ENCODE assay signal across 8 mouse cellular contexts in the genomic region with DNA sequence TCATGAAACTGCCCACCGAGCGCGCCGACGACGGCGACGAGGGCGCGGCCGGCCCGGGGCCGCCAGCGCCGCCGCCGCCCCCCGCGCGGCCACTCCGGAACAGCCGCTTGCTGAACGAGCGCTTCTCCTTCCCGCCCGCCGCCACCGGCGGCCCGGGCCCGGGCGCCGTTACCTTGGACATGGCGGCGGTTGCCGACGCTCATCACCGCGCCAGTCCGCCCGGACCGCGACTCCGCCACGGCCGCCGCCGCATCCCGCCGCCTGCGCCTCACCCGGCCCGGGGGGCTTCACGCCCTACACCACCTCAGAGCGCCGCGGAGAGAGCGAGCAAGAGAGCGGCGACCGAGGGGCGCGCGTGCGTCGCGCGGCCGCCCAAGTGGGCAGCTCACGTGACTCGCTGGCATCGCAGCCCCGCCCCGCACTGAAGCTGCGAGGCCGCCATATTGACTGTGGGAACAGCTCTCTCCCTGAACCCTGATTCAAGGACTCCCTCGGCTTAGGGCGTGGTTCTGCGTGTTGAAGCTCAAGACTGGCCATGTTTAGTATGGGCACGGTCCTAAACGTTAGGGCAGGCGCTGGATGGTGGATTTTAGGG. TPM values are rescaled to one million over a fixed set of nuclear protein-coding genes. Genes with fewer than 3 reads are reported as not detected.
DNase-seq lines count a peak whose midpoint lies in the region; ATAC-seq lines count a peak whose summit lies in the region.

A gene (minus strand): TSS at position 181 of the 595 bp plus-strand sequence.

- H3K9me3 ChIP-seq in heart, embryonic 10.5 days = no peaks in the 10 kb centered on the region
- no peaks in the 10 kb centered on the region for H3K9me3 ChIP-seq in kidney, embryonic 15.5 days (replicated peaks)

- H3K4me1 ChIP-seq in heart, embryonic 10.5 days = peaks cover 34% of the 10 kb centered on the region
- peaks cover 25% of the 10 kb centered on the region for H3K4me1 ChIP-seq in kidney, embryonic 15.5 days

- H3K36me3 ChIP-seq in heart, embryonic 10.5 days = no peaks in the 10 kb centered on the region
- H3K36me3 ChIP-seq in kidney, embryonic 15.5 days = 0 out of 2 replicates have a peak, but pooled peaks cover 5% of the 10 kb centered on the region

- peak; percentile 99 for ATAC-seq in erythroblast, adult 5-6 weeks (replicated peaks; ENCODE audit: low FRiP score, poor library complexity, severe bottlenecking)
- ATAC-seq in kidney, embryonic 15.5 days (replicated peaks; ENCODE audit: low FRiP score) = peak; percentile 99
- ATAC-seq in monocyte, adult 5-6 weeks (replicated peaks; ENCODE audit: insufficient number of reproducible peaks, low FRiP score, low TSS enrichment, poor library complexity, severe bottlenecking) = peak; percentile 98

- H3K27ac ChIP-seq in heart, embryonic 10.5 days = peak within 1 kb of the TSS; percentile 93
- H3K27ac ChIP-seq in kidney, embryonic 15.5 days = peak within 1 kb of the TSS; percentile 77

- peak; percentile 92 to 93 for DNase-seq in B cell, adult 2 months
- peak; percentile 99 for DNase-seq in brain, adult 2 months (ENCODE audit: low read depth, low spot score)
- DNase-seq in heart, embryonic 10.5 days (ENCODE audit: low spot score) = peak; percentile 97
- peak; percentile 95 for DNase-seq in liver
- DNase-seq in spleen, postnatal 4 days (ENCODE audit: low spot score in 2 of 2) = peak; percentile 93 to 95

- 1% methylated on average over 61 of the region's 82 CpGs for WGBS in heart, embryonic 10.5 days
- under 1% methylated on average over 79 of the region's 82 CpGs for WGBS in kidney, embryonic 15.5 days

- H3K4me3 ChIP-seq in heart, embryonic 10.5 days = peak within 1 kb of the TSS; percentile 82
- H3K4me3 ChIP-seq in kidney, embryonic 15.5 days (replicated peaks) = peak within 1 kb of the TSS; percentile 79

- H3K27me3 ChIP-seq in heart, embryonic 10.5 days (ENCODE audit: insufficient read depth, poor library complexity, severe bottlenecking) = 0 out of 2 replicates have a peak, but pooled peaks cover 4% of the 10 kb centered on the region
- H3K27me3 ChIP-seq in kidney, embryonic 15.5 days = peaks cover 13% of the 10 kb centered on the region; the same call in 1 of the 2 replicates

- peak within 1 kb of the TSS; percentile 74 for H3K9ac ChIP-seq in kidney, embryonic 15.5 days

- peak within 1 kb of the TSS; percentile 98 for H3K4me2 ChIP-seq in kidney, embryonic 15.5 days

RNA-seq across cellular contexts. Expression of the gene that starts here (rescaled TPM):
- total RNA-seq in erythroblast, adult 5-6 weeks (2015; ENCODE audit: low replicate concordance) = 0.42 and 7.5 TPM in 2 replicates
- 2.2 and 2.9 TPM in 2 replicates for total RNA-seq in erythroblast, adult 5-6 weeks (2017; ENCODE audit: low replicate concordance)
- 1.6 and 2.3 TPM in 2 replicates for polyA plus RNA-seq in heart, embryonic 10.5 days (2016; fragmentation: Nextera tagmentation; extraction: Ambion mirVana)
- 1.9 and 2.0 TPM in 2 replicates for polyA plus RNA-seq in kidney, embryonic 15.5 days (2015; fragmentation: Nextera tagmentation; extraction: Ambion mirVana)
- 4.4 to 7.9 TPM (median 7.3 TPM) in 3 replicates for total RNA-seq in monocyte, adult 5-6 weeks (2017)

Comparison
In these comparisons a context has a peak if more than half of its experiments do, and no peak if none do; other contexts are left out.
1. Peak in every context shown above with its lines: DNase-seq, ATAC-seq, H3K4me3 ChIP-seq and H3K27ac ChIP-seq.